Mouse (Mus musculus) adipocyte (in vitro differentiated cells): ENCODE measurements around the gene Ccdc57.
"Not testable (repeated sequence)": the region's sequence is repeated elsewhere in the genome, so short reads cannot be mapped to it uniquely, and the experiment has no call there.

Experiments
- DNase-seq: peaks from one replicate; pipeline ENCODE4 v3.0.0-alpha.2; 2016; ENCODE audit warnings: low spot score

Ccdc57 gene

GRCm38 (mm10) chr11:120903159-120903850, 29.4 kb downstream of the Ccdc57 start:
- no peak for DNase-seq

- DNase-seq: no peak
Measured at GRCm38 (mm10) chr11:120902487-120903142, 30.1 kb downstream of the Ccdc57 start.

- DNase-seq: no peak
Measured at GRCm38 (mm10) chr11:120901729-120902486, 30.8 kb downstream of the Ccdc57 start.

GRCm38 (mm10) chr11:120900276-120901244, 32.1 kb downstream of the Ccdc57 start:
- DNase-seq: no peak

- peak; percentile 48 for DNase-seq
Measured at GRCm38 (mm10) chr11:120898114-120898548, 34.5 kb downstream of the Ccdc57 start.

- no peak for DNase-seq
Measured at GRCm38 (mm10) chr11:120895441-120895840, 37.2 kb downstream of the Ccdc57 start.

GRCm38 (mm10) chr11:120894397-120894796, 38.3 kb downstream of the Ccdc57 start:
- no peak for DNase-seq

GRCm38 (mm10) chr11:120889216-120889615, 43.5 kb downstream of the Ccdc57 start:
- no peak for DNase-seq

GRCm38 (mm10) chr11:120888718-120889117, 44.0 kb downstream of the Ccdc57 start:
- DNase-seq: no peak

GRCm38 (mm10) chr11:120887502-120887901, 45.2 kb downstream of the Ccdc57 start:
- DNase-seq: no peak

- no peak for DNase-seq
Measured at GRCm38 (mm10) chr11:120886462-120886861, 46.2 kb downstream of the Ccdc57 start.

- no peak for DNase-seq
Measured at GRCm38 (mm10) chr11:120883601-120884000, 49.1 kb downstream of the Ccdc57 start.

GRCm38 (mm10) chr11:120882931-120883330, 49.7 kb downstream of the Ccdc57 start:
- no peak for DNase-seq

GRCm38 (mm10) chr11:120873206-120873605, 59.5 kb downstream of the Ccdc57 start:
- DNase-seq: peak; percentile 99

GRCm38 (mm10) chr11:120871521-120871920, 61.2 kb downstream of the Ccdc57 start:
- no peak for DNase-seq

GRCm38 (mm10) chr11:120865816-120866215, 66.9 kb downstream of the Ccdc57 start:
- peak; percentile 60 for DNase-seq

GRCm38 (mm10) chr11:120862819-120863218, 69.9 kb downstream of the Ccdc57 start:
- DNase-seq: no peak

GRCm38 (mm10) chr11:120855938-120856337, 76.7 kb downstream of the Ccdc57 start:
- DNase-seq: not testable (repeated sequence)

- DNase-seq: no peak
Measured at GRCm38 (mm10) chr11:120853788-120854187, 78.9 kb downstream of the Ccdc57 start.

- peak; percentile 50 for DNase-seq
Measured at GRCm38 (mm10) chr11:120853158-120853557, 79.5 kb downstream of the Ccdc57 start.

- peak; percentile 74 for DNase-seq
Measured at GRCm38 (mm10) chr11:120852083-120852935, 80.4 kb downstream of the Ccdc57 start.
